Mouse (Mus musculus) CD8-positive naive resting alpha-beta T cell, adult 2 months (primary cell): ENCODE measurements around the gene Olfr1393.
"Not testable (repeated sequence)": the region's sequence is repeated elsewhere in the genome, so short reads cannot be mapped to it uniquely, and the experiment has no call there.

ENCODE experiments used
- DNase-seq, 2 experiments: peaks; one replicate each; pipeline ENCODE4 v3.0.0; 2022; ENCODE audit warnings: low read depth in 2 of 2, low spot score in 2 of 2

Olfr1393 gene

DNA sequence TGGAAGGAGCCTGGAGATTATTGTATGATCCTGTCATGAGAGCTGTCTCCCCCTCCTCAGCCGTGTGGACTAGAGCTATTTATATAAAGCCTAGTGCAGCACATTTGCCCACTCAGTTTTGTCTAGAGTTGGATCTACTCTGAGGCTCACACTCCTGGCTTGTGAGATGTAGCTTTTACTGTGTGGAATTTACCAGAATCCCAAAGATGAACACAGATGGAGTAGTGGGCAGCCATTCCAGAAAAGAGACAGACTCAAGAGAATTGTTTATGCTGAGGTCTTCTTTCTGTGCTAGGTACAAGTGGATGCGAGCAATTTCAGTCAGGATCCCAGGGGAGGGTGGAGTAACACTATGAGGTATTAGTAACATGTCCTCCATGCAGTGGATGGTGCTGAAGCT is 9.1 kb downstream of the Olfr1393 start:
- DNase-seq: no peak

DNA sequence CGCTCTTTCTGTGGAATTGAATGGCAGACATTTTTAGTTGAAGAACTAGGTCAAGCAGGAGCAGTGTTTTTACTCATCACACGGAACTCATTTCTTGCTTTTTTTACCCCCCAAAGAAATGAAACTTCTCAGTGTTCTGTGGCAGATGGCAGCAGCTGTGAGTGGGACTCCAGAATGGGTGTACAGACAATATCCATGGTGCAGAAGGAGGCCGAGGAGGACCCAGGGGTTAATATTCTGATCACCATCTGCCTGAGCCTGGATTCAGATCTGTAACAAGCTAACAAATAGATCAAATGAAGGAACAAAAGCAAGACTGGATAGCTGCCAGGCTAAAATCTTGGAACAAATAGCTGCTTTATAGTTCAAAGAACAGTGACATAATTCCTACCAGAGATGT is 14.7 kb downstream of the Olfr1393 start:
- no peak for DNase-seq

DNA sequence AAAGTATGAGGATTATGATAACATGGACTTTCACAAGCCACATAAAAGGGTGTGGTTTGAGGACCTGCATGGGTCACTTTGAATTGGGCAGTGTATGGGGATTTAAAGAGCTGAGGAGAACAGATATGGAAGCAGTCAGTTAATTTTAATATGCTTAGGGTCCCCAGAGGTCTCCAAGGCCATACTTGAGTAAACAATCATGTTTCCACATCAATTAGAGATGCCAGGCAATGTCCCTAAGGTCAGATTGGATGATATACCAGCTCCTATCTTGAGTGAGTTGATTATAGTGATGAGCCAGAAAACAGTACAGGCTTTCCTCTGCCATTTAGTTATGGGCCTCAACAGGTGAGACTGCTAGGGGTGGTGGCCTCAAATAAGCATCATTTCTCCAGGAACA is 26.3 kb downstream of the Olfr1393 start, which contains the start of gene Olfr10:
Gene Olfr10 (plus strand): TSS at position 301 of the 400 bp plus-strand sequence.
- DNase-seq: no peak

DNA sequence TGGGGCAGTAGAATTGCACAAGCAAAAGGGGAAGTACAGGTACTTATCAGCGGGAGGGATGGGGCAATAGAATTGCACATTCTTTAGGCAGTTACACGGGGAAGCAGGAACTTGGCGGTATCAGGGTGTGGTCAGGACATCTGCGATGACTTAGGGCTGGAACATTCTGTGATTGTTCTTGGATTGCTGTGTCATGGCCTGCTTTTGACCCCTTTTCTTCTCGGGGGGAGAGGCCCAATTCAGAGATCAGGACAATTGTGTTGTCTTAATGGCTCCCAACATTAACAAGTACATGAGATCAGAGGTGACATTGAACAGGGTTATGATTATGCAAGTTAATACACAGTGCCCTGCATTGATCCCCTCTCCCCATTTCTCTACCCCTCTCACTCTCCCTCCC is 30.4 kb downstream of the Olfr1393 start:
- DNase-seq: not testable (repeated sequence)

GRCm38 (mm10) chr11:49322442-49322841 is 44.3 kb downstream of the Olfr1393 start, which contains the start of gene Olfr1391:
Gene Olfr1391 (plus strand): TSS chr11:49322742.
- no peak for DNase-seq

GRCm38 (mm10) chr11:49326726-49327125 is 48.6 kb downstream of the Olfr1393 start:
- DNase-seq: no peak

DNA sequence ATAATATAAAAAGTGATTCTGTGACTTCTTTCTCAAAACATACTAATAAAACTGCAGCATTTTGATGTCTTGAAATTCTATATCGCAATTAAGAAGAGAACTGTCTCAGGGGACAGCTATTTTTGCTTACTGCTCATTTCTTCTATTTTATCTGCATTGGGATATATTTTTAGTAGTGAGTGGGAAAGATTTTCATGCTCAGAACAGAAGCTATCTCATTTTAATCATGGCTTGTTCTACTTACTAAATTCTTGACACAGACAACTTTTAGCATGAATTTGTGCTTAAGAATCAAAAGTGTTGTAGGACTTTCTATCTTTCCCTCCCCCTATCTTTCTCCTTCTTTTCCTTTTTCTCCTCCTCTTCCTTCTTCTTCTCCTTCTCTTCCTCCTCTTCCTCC is 51.6 kb downstream of the Olfr1393 start:
- no peak for DNase-seq
